Mouse (Mus musculus) embryonic facial prominence, embryonic 12.5 days (tissue): Measurements from ENCODE around the gene Focad. TPM values are rescaled to one million over a fixed set of nuclear protein-coding genes. Genes with fewer than 3 reads are reported as not detected.

Experiments used
- ATAC-seq: fragments of 200-750 bp; cut with Nextera tagmentation; 2 replicates; pipeline ENCODE4 v1.8.0; 2017; ENCODE audit not compliant: insufficient number of reproducible peaks, insufficient read depth, low FRiP score, low TSS enrichment
- H3K27ac ChIP-seq: fragments of 300-500 bp; sonication (generic); 2 replicates; pipeline ENCODE4 v1.5.1; 2016; ENCODE audit warnings: mild to moderate bottlenecking
- H3K27me3 ChIP-seq: fragments of 300-500 bp; sonication (generic); 2 replicates; pipeline ENCODE4 v1.6.1; 2016; ENCODE audit warnings: mild to moderate bottlenecking, moderate library complexity
- H3K36me3 ChIP-seq: fragments of 300-500 bp; sonication (generic); 2 replicates; pipeline ENCODE4 v1.6.1; 2016; ENCODE audit warnings: mild to moderate bottlenecking
- H3K4me1 ChIP-seq: fragments of 300-500 bp; sonication (generic); 2 replicates; pipeline ENCODE4 v1.6.1; 2016
- H3K4me2 ChIP-seq: fragments of 300-500 bp; sonication (generic); replicated peaks from 2 replicates; pipeline ENCODE4 v1.6.1; 2016; ENCODE audit warnings: mild to moderate bottlenecking, moderate library complexity
- H3K4me3 ChIP-seq: fragments of 300-500 bp; sonication (generic); 2 replicates; pipeline ENCODE4 v1.5.1; 2016; ENCODE audit warnings: mild to moderate bottlenecking
- H3K9ac ChIP-seq: fragments of 300-500 bp; sonication (generic); 2 replicates; pipeline ENCODE4 v1.6.1; 2016; ENCODE audit warnings: mild to moderate bottlenecking, moderate library complexity
- H3K9me3 ChIP-seq: fragments of 300-500 bp; sonication (generic); 2 replicates; pipeline ENCODE4 v1.6.1; 2016; ENCODE audit warnings: mild to moderate bottlenecking, moderate library complexity
- WGBS: fragments of 180-500 bp; shearing (Covaris S2); methylation state at CpG from one replicate; pipeline ENCODE4 v1.1.7; 2016; 5-methylcytosine and 5-hydroxymethylcytosine counted together
- polyA plus RNA-seq: library from polyadenylated mRNA; unstranded; fragments of >200 nt; fragmentation: Nextera tagmentation; extraction: Ambion mirVana; gene quantifications from 2 replicates; pipeline ENCODE4 v1.2.1, GENCODE M21; 2016

The Focad gene
- polyA plus RNA-seq, 1 experiment from 2014 or later, result 15.4 TPM

GRCm38 (mm10) chr4:88320067-88320466, 225.6 kb downstream of the Focad start:
- no peak overlapping the region for H3K9ac ChIP-seq
- no peak for ATAC-seq
- 82% methylated on average over 1 of the region's 1 CpGs for WGBS

GRCm38 (mm10) chr4:88325392-88325791, 231.0 kb downstream of the Focad start:
- 85% methylated on average over 5 of the region's 5 CpGs for WGBS
- no peak overlapping the region for H3K4me2 ChIP-seq
- no peaks in the 10 kb centered on the region for H3K27me3 ChIP-seq
- ATAC-seq, result no peak
- no peaks in the 10 kb centered on the region for H3K4me1 ChIP-seq
- H3K4me3 ChIP-seq, result no peak overlapping the region
- no peaks in the 10 kb centered on the region for H3K9me3 ChIP-seq
- H3K9ac ChIP-seq, result no peak overlapping the region
- H3K27ac ChIP-seq, result no peak overlapping the region
- H3K36me3 ChIP-seq, result no peaks in the 10 kb centered on the region

More at GRCm38 (mm10) chr4:88320067-88320466, 225.6 kb downstream of the Focad start:
- H3K27me3 ChIP-seq, result no peaks in the 10 kb centered on the region
- H3K4me1 ChIP-seq, result no peaks in the 10 kb centered on the region
- no peaks in the 10 kb centered on the region for H3K9me3 ChIP-seq
- no peak overlapping the region for H3K4me3 ChIP-seq
- H3K4me2 ChIP-seq, result no peak overlapping the region
- H3K27ac ChIP-seq, result no peak overlapping the region
- H3K36me3 ChIP-seq, result no peaks in the 10 kb centered on the region

GRCm38 (mm10) chr4:88334533-88334932, 240.1 kb downstream of the Focad start:
- Histone ChIP-seq H3K36me3 (no peaks in the 10 kb centered on the region), H3K27ac (no peak overlapping the region), H3K4me2 (no peak overlapping the region), H3K4me1 (peaks cover 15% of the 10 kb centered on the region), H3K4me3 (no peak overlapping the region), H3K9ac (no peak overlapping the region), H3K27me3 (no peaks in the 10 kb centered on the region), H3K9me3 (no peaks in the 10 kb centered on the region)
- ATAC-seq, result no peak
- 80% methylated on average over 4 of the region's 4 CpGs for WGBS

GRCm38 (mm10) chr4:88336753-88337152, 242.3 kb downstream of the Focad start:
- H3K4me3 ChIP-seq, result no peak overlapping the region
- ATAC-seq, result no peak
- no peaks in the 10 kb centered on the region for H3K36me3 ChIP-seq
- no peaks in the 10 kb centered on the region for H3K9me3 ChIP-seq
- WGBS, result 59% methylated on average over 2 of the region's 2 CpGs
- no peaks in the 10 kb centered on the region for H3K27me3 ChIP-seq
- no peak overlapping the region for H3K4me2 ChIP-seq
- H3K27ac ChIP-seq, result no peak overlapping the region
- H3K4me1 ChIP-seq, result peaks cover 15% of the 10 kb centered on the region
- no peak overlapping the region for H3K9ac ChIP-seq

- Histone ChIP-seq H3K4me2 (no peak overlapping the region), H3K4me3 (no peak overlapping the region), H3K36me3 (no peaks in the 10 kb centered on the region), H3K4me1 (peaks cover 15% of the 10 kb centered on the region), H3K27me3 (no peaks in the 10 kb centered on the region), H3K9ac (no peak overlapping the region), H3K27ac (no peak overlapping the region), H3K9me3 (no peaks in the 10 kb centered on the region)
- WGBS, result 37% methylated on average over 2 of the region's 2 CpGs
- ATAC-seq, result no peak
These were observed 242.9 kb downstream of the Focad start for GRCm38 (mm10) chr4:88337365-88337764.

GRCm38 (mm10) chr4:88338130-88338529, 243.7 kb downstream of the Focad start:
- H3K9me3 ChIP-seq, result no peaks in the 10 kb centered on the region
- H3K4me2 ChIP-seq, result no peak overlapping the region
- no peaks in the 10 kb centered on the region for H3K36me3 ChIP-seq
- no peak overlapping the region for H3K4me3 ChIP-seq
- no peak overlapping the region for H3K27ac ChIP-seq
- peaks cover 15% of the 10 kb centered on the region for H3K4me1 ChIP-seq
- H3K9ac ChIP-seq, result no peak overlapping the region
- WGBS, result 24% methylated on average over 5 of the region's 5 CpGs
- no peak for ATAC-seq
- H3K27me3 ChIP-seq, result no peaks in the 10 kb centered on the region

GRCm38 (mm10) chr4:88344468-88344867, 250.0 kb downstream of the Focad start:
- H3K27ac ChIP-seq, result no peak overlapping the region
- 88% methylated on average over 11 of the region's 11 CpGs for WGBS
- H3K36me3 ChIP-seq, result no peaks in the 10 kb centered on the region
- no peaks in the 10 kb centered on the region for H3K27me3 ChIP-seq
- no peak overlapping the region for H3K9ac ChIP-seq
- no peak for ATAC-seq
- H3K9me3 ChIP-seq, result no peaks in the 10 kb centered on the region
- H3K4me1 ChIP-seq, result no peaks in the 10 kb centered on the region; the same call in 1 of the 2 replicates
- H3K4me2 ChIP-seq, result no peak overlapping the region
- no peak overlapping the region for H3K4me3 ChIP-seq

GRCm38 (mm10) chr4:88345065-88345464, 250.6 kb downstream of the Focad start:
- Histone ChIP-seq H3K4me2 (no peak overlapping the region), H3K9me3 (no peaks in the 10 kb centered on the region), H3K36me3 (no peaks in the 10 kb centered on the region), H3K27ac (no peak overlapping the region), H3K4me3 (no peak overlapping the region), H3K9ac (no peak overlapping the region), H3K4me1 (no peaks in the 10 kb centered on the region; the same call in 1 of the 2 replicates), H3K27me3 (no peaks in the 10 kb centered on the region)
- 70% methylated on average over 4 of the region's 4 CpGs for WGBS
- ATAC-seq, result no peak

GRCm38 (mm10) chr4:88345938-88346337, 251.5 kb downstream of the Focad start:
- Histone ChIP-seq H3K27me3 (no peaks in the 10 kb centered on the region), H3K4me2 (no peak overlapping the region), H3K9me3 (no peaks in the 10 kb centered on the region), H3K4me3 (no peak overlapping the region), H3K4me1 (no peaks in the 10 kb centered on the region; the same call in 1 of the 2 replicates), H3K27ac (no peak overlapping the region), H3K36me3 (no peaks in the 10 kb centered on the region), H3K9ac (no peak overlapping the region)
- ATAC-seq, result no peak
- WGBS, result 80% methylated on average over 8 of the region's 8 CpGs

- no peak overlapping the region for H3K9ac ChIP-seq
- 2% methylated on average over 4 of the region's 4 CpGs for WGBS
- no peaks in the 10 kb centered on the region for H3K27me3 ChIP-seq
- H3K4me2 ChIP-seq, result no peak overlapping the region
- no peak overlapping the region for H3K4me3 ChIP-seq
- H3K9me3 ChIP-seq, result no peaks in the 10 kb centered on the region
- no peaks in the 10 kb centered on the region for H3K36me3 ChIP-seq
- no peak for ATAC-seq
- H3K4me1 ChIP-seq, result no peaks in the 10 kb centered on the region
- H3K27ac ChIP-seq, result no peak overlapping the region
These were observed 256.5 kb downstream of the Focad start for GRCm38 (mm10) chr4:88350910-88351309.

GRCm38 (mm10) chr4:88356652-88357051, 262.2 kb downstream of the Focad start:
- no peak overlapping the region for H3K4me3 ChIP-seq
- no peak overlapping the region for H3K27ac ChIP-seq
- no peaks in the 10 kb centered on the region for H3K9me3 ChIP-seq
- H3K27me3 ChIP-seq, result no peaks in the 10 kb centered on the region
- WGBS, result 78% methylated on average over 2 of the region's 2 CpGs
- no peak overlapping the region for H3K4me2 ChIP-seq
- no peak overlapping the region for H3K9ac ChIP-seq
- no peaks in the 10 kb centered on the region for H3K4me1 ChIP-seq
- no peaks in the 10 kb centered on the region for H3K36me3 ChIP-seq
- ATAC-seq, result no peak

GRCm38 (mm10) chr4:88357431-88357830, 263.0 kb downstream of the Focad start:
- Histone ChIP-seq H3K9ac (no peak overlapping the region), H3K4me2 (no peak overlapping the region), H3K4me3 (no peak overlapping the region), H3K27ac (no peak overlapping the region), H3K36me3 (no peaks in the 10 kb centered on the region), H3K9me3 (no peaks in the 10 kb centered on the region), H3K27me3 (no peaks in the 10 kb centered on the region), H3K4me1 (no peaks in the 10 kb centered on the region)
- no peak for ATAC-seq
- WGBS, result 81% methylated on average over 3 of the region's 3 CpGs

GRCm38 (mm10) chr4:88369951-88370350, 275.5 kb downstream of the Focad start:
- no peaks in the 10 kb centered on the region for H3K9me3 ChIP-seq
- H3K4me2 ChIP-seq, result no peak overlapping the region
- no peaks in the 10 kb centered on the region for H3K27me3 ChIP-seq
- H3K9ac ChIP-seq, result no peak overlapping the region
- no peak overlapping the region for H3K27ac ChIP-seq
- 0 out of 2 replicates have a peak, but pooled peaks cover 4% of the 10 kb centered on the region for H3K36me3 ChIP-seq
- no peaks in the 10 kb centered on the region for H3K4me1 ChIP-seq
- ATAC-seq, result no peak
- no peak overlapping the region for H3K4me3 ChIP-seq
- WGBS, result 87% methylated on average over 6 of the region's 6 CpGs
